Mouse (Mus musculus): ENCODE results near the gene Tsga10ip. TPM values are rescaled to one million over a fixed set of nuclear protein-coding genes. Genes with fewer than 3 reads are reported as not detected.

Gene Tsga10ip
- polyA plus RNA-seq, 1 experiment, result not detected

- TF ChIP-seq CTCF (IDR thresholded peaks at IDR 0.05; ENCODE audit: control insufficient read depth, insufficient read depth, low read length) (no peak), POLR2A (IDR thresholded peaks at IDR 0.05; ENCODE audit: borderline replicate concordance, control insufficient read depth, low read depth, low read length) (no peak)
- Histone ChIP-seq H3K4me1 (ENCODE audit: control insufficient read depth, insufficient read depth, low read length) (no peaks in the 10 kb centered on the region; the same call in 1 of the 2 replicates), H3K27ac (ENCODE audit: control insufficient read depth, insufficient read depth, low read depth, low read length, poor library complexity) (no peak overlapping the region), H3K4me3 (replicated peaks; ENCODE audit: control insufficient read depth, low read depth, low read length) (peak overlapping the region; percentile 73)
- WGBS, result 50% methylated on average over 7 of the region's 7 CpGs
These were observed 31.6 kb upstream of the Tsga10ip start for GRCm38 (mm10) chr19:5433951-5434350.

- no peak for TF ChIP-seq POLR2A (IDR thresholded peaks at IDR 0.05; ENCODE audit: borderline replicate concordance, control insufficient read depth, low read depth, low read length)
- TF ChIP-seq CTCF (IDR thresholded peaks at IDR 0.05; ENCODE audit: control insufficient read depth, insufficient read depth, low read length), result peak; percentile 27; the same call in 1 of the 2 replicates
- 1% methylated on average over 16 of the region's 16 CpGs for whole genome bisulfite sequencing
- peak overlapping the region; percentile 62 for H3K27ac ChIP-seq (ENCODE audit: control insufficient read depth, insufficient read depth, low read depth, low read length, poor library complexity)
These were observed 30.9 kb upstream of the Tsga10ip start for GRCm38 (mm10) chr19:5432992-5433852.

GRCm38 (mm10) chr19:5431911-5432464, 29.7 kb upstream of the Tsga10ip start:
- Histone ChIP-seq H3K4me1 (ENCODE audit: control insufficient read depth, insufficient read depth, low read length) (no peaks in the 10 kb centered on the region; the same call in 1 of the 2 replicates), H3K4me3 (replicated peaks; ENCODE audit: control insufficient read depth, low read depth, low read length) (no peak overlapping the region), H3K27ac (ENCODE audit: control insufficient read depth, insufficient read depth, low read depth, low read length, poor library complexity) (no peak overlapping the region)
- TF ChIP-seq CTCF (IDR thresholded peaks at IDR 0.05; ENCODE audit: control insufficient read depth, insufficient read depth, low read length), result no peak
- WGBS, result 68% methylated on average over 4 of the region's 4 CpGs

More at GRCm38 (mm10) chr19:5432992-5433852, 30.9 kb upstream of the Tsga10ip start:
- Histone ChIP-seq H3K4me1 (ENCODE audit: control insufficient read depth, insufficient read depth, low read length) (no peaks in the 10 kb centered on the region; the same call in 1 of the 2 replicates), H3K4me3 (replicated peaks; ENCODE audit: control insufficient read depth, low read depth, low read length) (peak overlapping the region; percentile 73)

GRCm38 (mm10) chr19:5430408-5430807, 28.1 kb upstream of the Tsga10ip start:
- TF ChIP-seq POLR2A (IDR thresholded peaks at IDR 0.05; ENCODE audit: borderline replicate concordance, control insufficient read depth, low read depth, low read length) (no peak), CTCF (IDR thresholded peaks at IDR 0.05; ENCODE audit: control insufficient read depth, insufficient read depth, low read length) (no peak)
- WGBS, result 53% methylated on average over 1 of the region's 1 CpGs
- H3K27ac ChIP-seq (ENCODE audit: control insufficient read depth, insufficient read depth, low read depth, low read length, poor library complexity), result no peak overlapping the region
- H3K4me3 ChIP-seq (replicated peaks; ENCODE audit: control insufficient read depth, low read depth, low read length), result no peak overlapping the region
- no peaks in the 10 kb centered on the region; the same call in 1 of the 2 replicates for H3K4me1 ChIP-seq (ENCODE audit: control insufficient read depth, insufficient read depth, low read length)

GRCm38 (mm10) chr19:5429806-5430205, 27.5 kb upstream of the Tsga10ip start:
- Histone ChIP-seq H3K4me1 (ENCODE audit: control insufficient read depth, insufficient read depth, low read length) (no peaks in the 10 kb centered on the region; the same call in 1 of the 2 replicates), H3K27ac (ENCODE audit: control insufficient read depth, insufficient read depth, low read depth, low read length, poor library complexity) (no peak overlapping the region), H3K4me3 (replicated peaks; ENCODE audit: control insufficient read depth, low read depth, low read length) (no peak overlapping the region)
- 80% methylated on average over 8 of the region's 8 CpGs for WGBS
- TF ChIP-seq CTCF (IDR thresholded peaks at IDR 0.05; ENCODE audit: control insufficient read depth, insufficient read depth, low read length) (no peak), POLR2A (IDR thresholded peaks at IDR 0.05; ENCODE audit: borderline replicate concordance, control insufficient read depth, low read depth, low read length) (no peak)

- 69% methylated on average over 4 of the region's 4 CpGs for WGBS
- Histone ChIP-seq H3K4me3 (replicated peaks; ENCODE audit: control insufficient read depth, low read depth, low read length) (no peak overlapping the region), H3K27ac (ENCODE audit: control insufficient read depth, insufficient read depth, low read depth, low read length, poor library complexity) (no peak overlapping the region), H3K4me1 (ENCODE audit: control insufficient read depth, insufficient read depth, low read length) (no peaks in the 10 kb centered on the region; the same call in 1 of the 2 replicates)
- TF ChIP-seq POLR2A (IDR thresholded peaks at IDR 0.05; ENCODE audit: borderline replicate concordance, control insufficient read depth, low read depth, low read length), result no peak
- no peak for TF ChIP-seq CTCF (IDR thresholded peaks at IDR 0.05; ENCODE audit: control insufficient read depth, insufficient read depth, low read length)
These were observed 26.9 kb upstream of the Tsga10ip start for GRCm38 (mm10) chr19:5429219-5429618.

- TF ChIP-seq CTCF (IDR thresholded peaks at IDR 0.05; ENCODE audit: control insufficient read depth, insufficient read depth, low read length), result no peak
- TF ChIP-seq POLR2A (IDR thresholded peaks at IDR 0.05; ENCODE audit: borderline replicate concordance, control insufficient read depth, low read depth, low read length), result no peak
- Histone ChIP-seq H3K4me3 (replicated peaks; ENCODE audit: control insufficient read depth, low read depth, low read length) (no peak overlapping the region), H3K27ac (ENCODE audit: control insufficient read depth, insufficient read depth, low read depth, low read length, poor library complexity) (no peak overlapping the region), H3K4me1 (ENCODE audit: control insufficient read depth, insufficient read depth, low read length) (no peaks in the 10 kb centered on the region; the same call in 1 of the 2 replicates)
- 61% methylated on average over 2 of the region's 2 CpGs for WGBS
These were observed 25.8 kb upstream of the Tsga10ip start for GRCm38 (mm10) chr19:5428083-5428482.

GRCm38 (mm10) chr19:5426640-5427290, 24.4 kb upstream of the Tsga10ip start:
- WGBS, result 90% methylated on average over 13 of the region's 13 CpGs
- no peak overlapping the region for H3K4me3 ChIP-seq (replicated peaks; ENCODE audit: control insufficient read depth, low read depth, low read length)
- no peak overlapping the region for H3K27ac ChIP-seq (ENCODE audit: control insufficient read depth, insufficient read depth, low read depth, low read length, poor library complexity)
- H3K4me1 ChIP-seq (ENCODE audit: control insufficient read depth, insufficient read depth, low read length), result no peaks in the 10 kb centered on the region; the same call in 1 of the 2 replicates
- TF ChIP-seq CTCF (IDR thresholded peaks at IDR 0.05; ENCODE audit: control insufficient read depth, insufficient read depth, low read length) (no peak), POLR2A (IDR thresholded peaks at IDR 0.05; ENCODE audit: borderline replicate concordance, control insufficient read depth, low read depth, low read length) (no peak)
